Mouse (Mus musculus) liver, embryonic 16.5 days (tissue): ENCODE measurements at regions not wholly inside any gene's neighbourhood (a gene's known extent, or its start where the extent isn't known, plus 50 kb on each side); places are given as distances from the start of the nearest gene placed in this dataset.

Source experiments
- ATAC-seq: fragments of 200-750 bp; cut with Nextera tagmentation; 2 replicates; pipeline ENCODE4 v1.8.0; 2017; ENCODE audit warnings: low read depth, mild to moderate bottlenecking, moderate number of reproducible peaks, moderate library complexity
- H3K27ac ChIP-seq: fragments of 300-500 bp; sonication (generic); 2 replicates; pipeline ENCODE4 v1.5.1; 2014; ENCODE audit warnings: mild to moderate bottlenecking, low read length
- H3K27me3 ChIP-seq: fragments of 300-500 bp; sonication (generic); 2 replicates; pipeline ENCODE4 v1.6.1; 2014; ENCODE audit warnings: low read depth, low read length, mixed read lengths; ENCODE audit not compliant: control insufficient read depth, insufficient read depth
- H3K36me3 ChIP-seq: fragments of 300-500 bp; sonication (generic); 2 replicates; pipeline ENCODE4 v1.6.1; 2014; ENCODE audit warnings: mild to moderate bottlenecking; ENCODE audit not compliant: control insufficient read depth, insufficient read depth
- H3K4me1 ChIP-seq: fragments of 300-500 bp; sonication (generic); 2 replicates; pipeline ENCODE4 v1.6.1; 2014; ENCODE audit warnings: low read depth, low read length, mixed read lengths; ENCODE audit not compliant: control insufficient read depth
- H3K4me2 ChIP-seq: fragments of 300-500 bp; sonication (generic); 2 replicates; pipeline ENCODE4 v1.6.1; 2014; ENCODE audit warnings: low read depth, low read length, mixed read lengths
- H3K4me3 ChIP-seq: fragments of 300-500 bp; sonication (generic); 2 replicates; pipeline ENCODE4 v1.5.1; 2014; ENCODE audit warnings: low read depth, mild to moderate bottlenecking, low read length
- H3K9ac ChIP-seq: fragments of 300-500 bp; sonication (generic); 2 replicates; pipeline ENCODE4 v1.6.1; 2014; ENCODE audit warnings: low read depth, low read length
- H3K9me3 ChIP-seq: fragments of 300-500 bp; sonication (generic); replicated peaks from 2 replicates; pipeline ENCODE4 v1.6.1; 2016; ENCODE audit warnings: low read length; ENCODE audit not compliant: control insufficient read depth
- WGBS: fragments of 180-500 bp; shearing (Covaris S2); extraction: QIAGEN DNeasy Blood & Tissue Kit; methylation state at CpG from one replicate; pipeline ENCODE4 v1.1.7; 2014; ENCODE audit not compliant: insufficient replicate concordance; 5-methylcytosine and 5-hydroxymethylcytosine counted together

DNA sequence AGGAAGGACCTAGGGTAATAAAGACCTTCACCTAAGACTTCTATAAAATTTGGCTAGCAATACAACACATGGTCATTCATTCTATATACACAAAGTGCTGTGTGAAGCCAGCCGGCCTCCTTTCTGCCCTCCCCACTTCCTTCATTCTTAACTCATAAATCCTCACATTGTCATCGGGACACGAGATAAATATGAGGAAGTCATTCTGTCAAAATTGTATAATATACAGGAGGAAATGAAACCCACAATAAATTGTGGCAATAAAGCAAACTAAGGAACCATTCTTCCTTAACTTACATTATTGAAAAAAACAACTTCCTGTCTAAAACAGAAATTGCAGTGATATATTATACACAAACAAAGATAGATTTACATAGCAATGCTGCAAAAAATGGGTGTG lies 275.9 kb upstream of the Trib2 start:
- ATAC-seq: no peak
- no peaks in the 10 kb centered on the region for H3K9me3 ChIP-seq
- no peak overlapping the region for H3K27ac ChIP-seq
- 25% methylated on average over 3 of the region's 3 CpGs for WGBS
- no peak overlapping the region for H3K4me2 ChIP-seq
- H3K4me3 ChIP-seq: no peak overlapping the region
- no peak overlapping the region for H3K9ac ChIP-seq
- H3K4me1 ChIP-seq: no peaks in the 10 kb centered on the region
- no peaks in the 10 kb centered on the region for H3K27me3 ChIP-seq
- no peaks in the 10 kb centered on the region for H3K36me3 ChIP-seq

DNA sequence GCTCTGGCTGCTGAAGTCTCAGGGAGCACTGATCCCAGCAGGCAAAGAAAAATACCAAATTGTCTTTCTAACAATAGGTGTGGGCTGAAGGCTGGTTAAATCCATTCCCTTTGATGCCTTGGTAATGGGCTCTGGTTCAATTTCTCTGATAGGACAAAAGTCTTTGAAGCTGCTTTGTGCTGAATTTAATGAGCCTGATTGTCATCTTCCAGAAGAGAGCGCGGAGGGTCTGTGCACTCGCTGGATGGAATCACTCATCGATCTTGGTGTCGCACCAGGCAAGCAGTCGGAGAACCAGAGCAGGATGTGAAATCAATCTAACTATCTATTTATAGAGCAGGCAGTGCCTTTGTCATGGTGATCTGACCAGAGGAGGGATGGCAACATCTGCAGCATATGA lies 274.6 kb upstream of the Trib2 start:
- Histone ChIP-seq H3K9me3 (no peaks in the 10 kb centered on the region), H3K9ac (no peak overlapping the region), H3K4me2 (no peak overlapping the region), H3K27ac (no peak overlapping the region), H3K27me3 (no peaks in the 10 kb centered on the region), H3K36me3 (no peaks in the 10 kb centered on the region), H3K4me3 (no peak overlapping the region), H3K4me1 (no peaks in the 10 kb centered on the region)
- no peak for ATAC-seq
- 42% methylated on average over 6 of the region's 6 CpGs for WGBS

DNA sequence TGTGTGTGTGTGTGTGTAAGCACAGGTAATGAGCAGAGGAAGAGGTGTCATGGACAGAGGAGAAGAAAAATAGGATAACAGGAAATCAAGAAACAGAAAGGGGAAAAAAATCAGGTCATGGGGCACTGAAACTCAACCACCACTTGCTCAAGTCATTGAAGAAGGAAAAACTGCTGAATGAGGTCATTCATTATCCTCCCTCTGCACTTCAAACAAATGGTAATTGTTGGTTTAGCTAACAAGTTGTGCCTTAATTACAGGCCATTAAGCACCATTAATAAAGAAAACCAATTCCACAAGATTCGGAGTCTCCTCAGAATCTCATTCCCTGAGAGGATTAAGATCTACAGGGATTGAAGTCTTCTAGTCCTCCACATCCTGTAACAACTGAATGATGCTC lies 266.5 kb upstream of the Trib2 start:
- 61% methylated on average over 1 of the region's 1 CpGs for WGBS
- H3K9me3 ChIP-seq: no peaks in the 10 kb centered on the region
- no peak for ATAC-seq

DNA sequence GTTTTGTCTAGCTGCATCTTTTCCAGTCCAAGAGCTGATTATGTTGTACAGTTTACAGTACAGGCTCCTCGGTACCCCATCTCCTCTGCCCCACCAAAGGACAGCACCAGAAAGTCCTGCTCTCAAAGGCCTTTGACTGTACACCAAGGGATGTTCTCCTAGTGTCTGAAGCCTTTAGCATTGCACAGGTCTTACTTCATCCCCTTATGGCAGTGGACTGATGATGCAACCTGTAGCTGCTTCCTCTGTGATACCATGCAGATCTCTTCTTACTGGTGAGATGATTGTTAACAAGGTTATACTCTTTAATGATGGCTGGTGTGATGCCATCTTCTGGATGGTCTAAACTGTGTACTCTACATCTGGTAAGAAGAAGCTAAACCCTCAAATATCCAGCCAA lies 260.5 kb upstream of the Trib2 start:
- H3K9me3 ChIP-seq: no peaks in the 10 kb centered on the region
- WGBS: 88% methylated on average over 1 of the region's 1 CpGs
- no peak overlapping the region for H3K9ac ChIP-seq
- H3K36me3 ChIP-seq: no peaks in the 10 kb centered on the region
- ATAC-seq: no peak
- H3K4me1 ChIP-seq: no peaks in the 10 kb centered on the region
- no peak overlapping the region for H3K4me2 ChIP-seq
- no peak overlapping the region for H3K4me3 ChIP-seq
- H3K27me3 ChIP-seq: no peaks in the 10 kb centered on the region
- no peak overlapping the region for H3K27ac ChIP-seq

More for the DNA sequence above, 266.5 kb upstream of the Trib2 start:
- Histone ChIP-seq H3K36me3 (no peaks in the 10 kb centered on the region), H3K4me1 (no peaks in the 10 kb centered on the region), H3K9ac (no peak overlapping the region), H3K4me3 (no peak overlapping the region), H3K27me3 (no peaks in the 10 kb centered on the region), H3K4me2 (no peak overlapping the region), H3K27ac (no peak overlapping the region)

DNA sequence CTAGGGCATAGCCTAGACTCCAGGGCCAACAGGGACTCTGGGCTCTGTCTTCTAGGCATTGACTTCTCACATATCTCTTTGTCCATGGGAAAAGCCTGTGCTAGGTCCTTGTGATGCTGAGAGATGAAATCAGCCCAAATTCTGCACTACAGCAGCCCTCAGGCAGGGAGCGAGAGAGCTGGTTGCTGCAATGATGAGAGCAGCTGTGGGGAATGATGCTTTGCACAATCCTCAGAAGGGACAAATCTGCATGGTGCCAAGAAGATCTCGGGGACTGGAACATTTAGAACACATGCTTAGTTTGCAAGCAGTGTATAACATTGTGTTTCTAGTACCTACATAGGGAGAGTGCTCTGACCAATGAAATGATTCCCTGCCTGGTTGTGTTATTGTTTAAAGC lies 259.2 kb upstream of the Trib2 start:
- WGBS: 58% methylated on average over 2 of the region's 2 CpGs
- no peak for ATAC-seq
- H3K4me1 ChIP-seq: no peaks in the 10 kb centered on the region
- H3K27ac ChIP-seq: no peak overlapping the region
- no peak overlapping the region for H3K4me3 ChIP-seq
- no peaks in the 10 kb centered on the region for H3K36me3 ChIP-seq
- no peak overlapping the region for H3K4me2 ChIP-seq
- no peak overlapping the region for H3K9ac ChIP-seq
- H3K9me3 ChIP-seq: no peaks in the 10 kb centered on the region
- H3K27me3 ChIP-seq: no peaks in the 10 kb centered on the region

DNA sequence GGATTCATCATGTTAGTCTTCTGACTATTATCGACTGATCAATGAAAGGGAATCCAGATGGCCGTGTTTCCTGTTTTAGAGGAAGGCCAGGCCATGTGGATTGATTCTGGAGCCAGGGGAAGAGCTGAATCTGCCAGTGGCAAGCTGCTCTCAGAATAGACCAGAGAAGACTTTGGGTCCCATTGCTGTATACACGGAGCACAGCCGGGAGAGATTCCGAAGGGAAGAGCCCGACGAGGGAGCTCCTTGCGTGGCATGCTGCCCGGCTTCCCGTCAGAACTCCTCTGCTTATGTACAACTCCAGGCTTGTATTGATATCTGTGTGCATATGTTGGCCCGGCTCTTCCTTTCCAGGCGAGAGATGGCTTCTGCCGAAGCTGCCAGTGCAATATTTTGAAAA lies 252.2 kb upstream of the Trib2 start:
- 81% methylated on average over 13 of the region's 13 CpGs for WGBS
- ATAC-seq: no peak

DNA sequence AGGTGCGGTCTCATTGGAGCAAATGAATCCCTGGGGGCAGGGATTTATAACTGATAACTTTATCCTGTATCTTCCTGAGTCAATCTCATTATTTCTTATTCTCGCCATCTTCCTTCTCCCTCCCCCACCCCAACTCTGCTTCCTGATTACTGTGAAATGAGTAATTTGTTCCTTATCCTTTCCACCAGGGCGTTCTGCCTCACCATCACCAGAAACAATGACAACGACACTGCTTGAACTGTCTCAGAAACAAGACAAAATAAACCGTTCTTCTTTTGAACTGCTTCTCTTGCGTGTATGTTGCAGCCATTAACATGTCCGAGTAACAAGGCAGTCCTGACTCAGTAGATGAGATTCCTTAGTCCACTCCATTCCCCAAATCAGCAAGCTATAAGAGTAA lies 246.0 kb upstream of the Trib2 start:
- no peaks in the 10 kb centered on the region for H3K36me3 ChIP-seq
- no peaks in the 10 kb centered on the region for H3K27me3 ChIP-seq
- no peak overlapping the region for H3K4me2 ChIP-seq
- WGBS: 61% methylated on average over 7 of the region's 7 CpGs
- no peak overlapping the region for H3K9ac ChIP-seq
- H3K27ac ChIP-seq: no peak overlapping the region
- no peak for ATAC-seq
- no peak overlapping the region for H3K4me3 ChIP-seq
- no peaks in the 10 kb centered on the region for H3K4me1 ChIP-seq
- no peaks in the 10 kb centered on the region for H3K9me3 ChIP-seq

More for the DNA sequence above, 252.2 kb upstream of the Trib2 start:
- Histone ChIP-seq H3K9me3 (no peaks in the 10 kb centered on the region), H3K36me3 (no peaks in the 10 kb centered on the region), H3K4me3 (no peak overlapping the region), H3K27me3 (no peaks in the 10 kb centered on the region), H3K4me2 (no peak overlapping the region), H3K4me1 (no peaks in the 10 kb centered on the region), H3K27ac (no peak overlapping the region), H3K9ac (no peak overlapping the region)

DNA sequence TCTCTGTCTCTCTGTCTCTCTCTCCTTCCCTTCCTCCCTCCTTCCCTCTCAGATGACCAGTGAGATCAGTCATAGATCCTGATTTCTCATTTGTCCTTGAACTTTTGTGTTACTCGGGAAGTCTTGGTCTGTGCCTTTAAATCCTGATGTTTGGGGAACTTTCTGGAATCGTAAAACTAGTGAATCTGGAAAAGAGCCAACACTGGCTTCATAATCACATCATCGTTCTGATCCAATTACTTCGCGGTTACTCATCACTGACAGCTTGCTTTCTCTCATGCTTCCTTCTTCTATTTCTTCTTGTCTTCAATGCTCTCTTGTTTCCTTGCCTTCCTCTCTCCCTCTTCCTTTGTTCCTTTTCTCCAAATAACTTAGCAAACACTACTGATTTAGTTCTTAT lies 243.7 kb upstream of the Trib2 start:
- no peaks in the 10 kb centered on the region for H3K4me1 ChIP-seq
- no peak for ATAC-seq
- H3K9ac ChIP-seq: no peak overlapping the region
- no peak overlapping the region for H3K27ac ChIP-seq
- 71% methylated on average over 5 of the region's 5 CpGs for WGBS
- no peak overlapping the region for H3K4me3 ChIP-seq
- H3K9me3 ChIP-seq: no peaks in the 10 kb centered on the region
- H3K36me3 ChIP-seq: no peaks in the 10 kb centered on the region
- no peaks in the 10 kb centered on the region for H3K27me3 ChIP-seq
- H3K4me2 ChIP-seq: no peak overlapping the region

DNA sequence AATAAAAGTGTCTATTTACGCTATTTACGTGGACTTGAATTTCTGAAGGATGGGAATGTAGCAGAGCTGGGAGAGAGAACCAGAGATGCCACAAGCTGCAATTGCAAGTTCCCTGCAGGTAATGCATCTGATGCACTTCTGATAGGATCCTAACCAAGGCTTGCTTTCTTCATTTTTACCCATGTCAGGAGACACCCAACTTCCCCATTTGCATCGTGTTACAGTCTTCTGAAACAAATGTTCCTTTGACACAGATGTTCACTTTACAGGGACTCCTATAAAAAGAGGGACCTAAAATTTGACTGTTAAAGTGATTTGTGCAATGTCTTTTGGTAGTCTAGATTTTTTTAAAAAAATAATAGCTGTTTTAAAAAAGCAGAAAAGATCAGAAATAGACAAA lies 241.5 kb upstream of the Trib2 start:
- no peaks in the 10 kb centered on the region for H3K4me1 ChIP-seq
- no peak overlapping the region for H3K4me2 ChIP-seq
- H3K9me3 ChIP-seq: no peaks in the 10 kb centered on the region
- H3K27ac ChIP-seq: no peak overlapping the region
- H3K9ac ChIP-seq: no peak overlapping the region
- no peaks in the 10 kb centered on the region for H3K27me3 ChIP-seq
- WGBS: 51% methylated on average over 3 of the region's 3 CpGs
- no peaks in the 10 kb centered on the region for H3K36me3 ChIP-seq
- ATAC-seq: no peak
- H3K4me3 ChIP-seq: no peak overlapping the region

DNA sequence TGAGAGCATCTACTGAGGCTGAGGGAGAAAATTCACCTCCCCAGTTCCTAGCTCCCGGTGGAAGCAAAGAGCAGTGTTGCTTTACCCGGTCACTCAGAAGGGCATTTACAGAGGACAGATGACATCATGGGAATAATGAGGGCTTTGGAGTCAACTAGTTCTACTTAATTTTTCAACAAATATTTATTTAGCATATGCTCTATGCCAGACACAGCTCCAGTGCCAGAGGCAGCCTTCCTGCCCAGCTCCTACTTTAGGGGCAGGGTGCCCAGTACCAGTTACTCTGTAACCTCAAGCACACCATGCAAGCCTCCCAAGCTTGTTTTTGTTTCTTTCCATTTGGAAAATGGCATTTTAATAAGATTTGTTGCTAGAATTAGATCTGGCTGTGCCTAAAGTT lies 240.1 kb upstream of the Trib2 start:
- H3K36me3 ChIP-seq: no peaks in the 10 kb centered on the region
- no peak for ATAC-seq
- WGBS: 61% methylated on average over 2 of the region's 2 CpGs
- H3K27me3 ChIP-seq: no peaks in the 10 kb centered on the region
- no peak overlapping the region for H3K4me2 ChIP-seq
- H3K9me3 ChIP-seq: no peaks in the 10 kb centered on the region
- H3K4me1 ChIP-seq: no peaks in the 10 kb centered on the region; the same call in 1 of the 2 replicates
- H3K9ac ChIP-seq: no peak overlapping the region
- no peak overlapping the region for H3K4me3 ChIP-seq
- no peak overlapping the region for H3K27ac ChIP-seq
